Mouse (Mus musculus): ENCODE results near the gene Ninj1.

DNA sequence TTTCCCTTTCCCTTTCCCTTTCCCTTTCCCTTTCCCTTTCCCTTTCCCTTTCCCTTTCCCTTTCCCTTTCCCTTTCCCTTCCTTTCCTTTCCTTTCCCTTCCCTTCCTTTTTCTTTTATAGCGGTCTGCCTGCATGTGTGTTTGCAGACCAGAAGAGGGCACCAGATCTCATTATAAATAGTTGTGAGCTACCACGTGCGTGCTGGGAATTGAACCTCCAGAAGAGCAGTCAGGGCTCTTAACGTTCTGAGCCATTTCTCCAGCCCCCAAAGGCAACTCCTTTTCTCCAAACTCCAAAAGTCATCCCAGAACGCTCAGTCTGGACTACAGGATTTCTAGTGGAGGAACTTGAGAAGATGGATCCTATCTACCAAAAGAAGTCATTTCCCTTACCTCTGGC lies 33.6 kb downstream of the Ninj1 start:
- peak; percentile 8; the same call in 1 of the 2 replicates for TF ChIP-seq CTCF (IDR thresholded peaks at IDR 0.05; ENCODE audit: borderline replicate concordance, extremely low read depth, insufficient read depth, insufficient read length)
- no peak for TF ChIP-seq POLR2A (IDR thresholded peaks at IDR 0.05; ENCODE audit: borderline replicate concordance, extremely low read depth, insufficient read depth, insufficient read length, poor library complexity, severe bottlenecking)

Data from brain, embryonic 14.5 days (tissue).